Mouse (Mus musculus) embryonic fibroblast, embryonic 13.5 days (primary cell): ENCODE measurements around the gene Iglon5. TPM values are rescaled to one million over a fixed set of nuclear protein-coding genes. Genes with fewer than 3 reads are reported as not detected.

Experiments
- H3K27ac ChIP-seq: 2 replicates; pipeline ENCODE4 v1.5.1; 2012; ENCODE audit warnings: low read length, control low read depth, inconsistent platforms; ENCODE audit not compliant: insufficient read depth
- H3K4me1 ChIP-seq: 2 replicates; pipeline ENCODE4 v1.6.1; 2011; ENCODE audit warnings: low read length; ENCODE audit not compliant: control insufficient read depth, insufficient read depth
- H3K4me3 ChIP-seq: 2 replicates; pipeline ENCODE4 v1.5.1; 2011; ENCODE audit warnings: mild to moderate bottlenecking, control low read depth, low read length; ENCODE audit not compliant: insufficient read depth
- CTCF ChIP-seq: IDR thresholded peaks from 2 replicates; pipeline ENCODE4 v1.5.1; 2011; ENCODE audit warnings: mild to moderate bottlenecking, control low read depth, low read length, moderate library complexity, borderline replicate concordance; ENCODE audit not compliant: insufficient read depth
- POLR2A ChIP-seq: IDR thresholded peaks from 2 replicates; pipeline ENCODE4 v1.6.1; 2011; ENCODE audit warnings: low read depth, mild to moderate bottlenecking, control low read depth, low read length, moderate library complexity
- polyA plus RNA-seq: library from polyadenylated mRNA; stranded (reverse); fragments of >200 nt; gene quantifications from 2 replicates; pipeline ENCODE4 v1.2.4, GENCODE M21; 2011; ENCODE audit warnings: low read depth; ENCODE audit not compliant: missing spikeins, insufficient read length

Gene Iglon5
- polyA plus RNA-seq, result 19.4 and 23.7 TPM in 2 replicates

DNA sequence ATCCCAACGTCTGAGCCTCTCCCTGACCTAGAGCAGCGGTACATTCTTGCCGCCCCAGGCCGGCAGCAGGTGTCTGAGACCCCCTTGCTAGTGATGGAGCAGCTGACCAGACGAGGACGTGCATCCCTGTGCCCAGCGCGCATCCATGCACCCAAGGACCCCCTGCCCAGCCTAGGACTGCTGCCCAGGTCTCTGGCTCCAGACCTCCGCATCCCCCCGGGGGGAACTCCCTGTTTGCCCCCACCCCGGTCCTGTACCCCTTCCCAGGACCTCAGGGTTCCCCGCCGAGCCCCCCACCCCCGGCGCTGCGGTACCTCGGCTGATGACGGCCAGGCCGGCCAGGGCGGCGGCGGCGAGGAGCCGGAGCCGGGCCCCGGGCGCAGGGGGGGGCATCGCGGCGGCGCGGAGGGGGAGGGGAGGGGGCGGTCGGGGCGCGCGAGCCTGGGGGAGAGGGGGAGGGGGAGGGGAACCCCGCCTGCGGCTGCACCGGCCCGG, at the start of gene Iglon5:
Iglon5 (minus strand) TSS at position 445 of the 495 bp plus-strand sequence.
- peaks cover 3% of the 10 kb centered on the region; the same call in 1 of the 2 replicates for H3K4me1 ChIP-seq
- no peak within 1 kb of the TSS for H3K27ac ChIP-seq
- peak within 1 kb of the TSS; percentile 37 for H3K4me3 ChIP-seq
- TF ChIP-seq POLR2A (no peak), CTCF (no peak)

GRCm38 (mm10) chr7:43538524-43538923, 48.6 kb upstream of the Iglon5 start:
- Histone ChIP-seq H3K4me3 (no peak overlapping the region), H3K4me1 (no peaks in the 10 kb centered on the region), H3K27ac (no peak overlapping the region)
- no peak for TF ChIP-seq CTCF
- no peak for TF ChIP-seq POLR2A

- Histone ChIP-seq H3K4me3 (no peak overlapping the region), H3K27ac (no peak overlapping the region), H3K4me1 (no peaks in the 10 kb centered on the region)
- TF ChIP-seq CTCF, result no peak
- TF ChIP-seq POLR2A, result no peak
These were observed 43.1 kb upstream of the Iglon5 start for GRCm38 (mm10) chr7:43532936-43533505.

DNA sequence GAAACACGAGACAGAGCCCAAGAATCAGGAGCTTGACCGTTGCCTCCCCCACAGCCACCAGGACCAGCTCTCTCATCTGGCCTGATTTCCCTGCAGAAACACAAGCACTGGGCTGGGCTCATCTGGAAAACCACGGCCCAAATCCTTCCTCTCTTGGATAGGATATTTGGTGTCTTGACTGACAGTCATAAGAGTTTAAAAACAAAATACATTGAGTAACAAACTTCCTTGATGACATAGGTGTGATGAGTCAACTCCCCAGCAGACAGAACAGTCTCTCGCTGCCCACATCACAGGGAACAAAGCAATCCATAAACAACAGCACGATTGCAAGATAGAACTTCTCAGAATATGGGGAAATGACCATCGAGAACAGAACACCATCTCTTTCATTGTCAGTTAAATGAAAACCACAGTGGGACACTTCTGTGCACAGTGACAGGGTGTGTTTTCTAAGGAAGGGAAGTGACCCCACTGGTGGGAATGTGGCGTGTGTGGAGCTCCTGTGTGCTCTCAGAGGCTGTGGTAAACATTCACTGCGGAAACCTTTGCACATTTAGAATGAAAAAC, 40.4 kb upstream of the Iglon5 start:
- H3K27ac ChIP-seq, result no peak overlapping the region
- TF ChIP-seq CTCF, result no peak
- no peak for TF ChIP-seq POLR2A

GRCm38 (mm10) chr7:43525313-43525712, 35.4 kb upstream of the Iglon5 start:
- H3K4me3 ChIP-seq, result no peak overlapping the region
- TF ChIP-seq POLR2A (no peak), CTCF (peak; percentile 38; the same call in 1 of the 2 replicates)
- H3K4me1 ChIP-seq, result no peaks in the 10 kb centered on the region
- no peak overlapping the region for H3K27ac ChIP-seq

More for the DNA sequence above, 40.4 kb upstream of the Iglon5 start:
- no peak overlapping the region for H3K4me3 ChIP-seq
- no peaks in the 10 kb centered on the region for H3K4me1 ChIP-seq

GRCm38 (mm10) chr7:43522776-43523175, 32.9 kb upstream of the Iglon5 start:
- Histone ChIP-seq H3K4me1 (no peaks in the 10 kb centered on the region), H3K27ac (no peak overlapping the region), H3K4me3 (no peak overlapping the region)
- TF ChIP-seq CTCF, result no peak
- no peak for TF ChIP-seq POLR2A

GRCm38 (mm10) chr7:43518341-43518740, 28.5 kb upstream of the Iglon5 start:
- Histone ChIP-seq H3K4me3 (no peak overlapping the region), H3K27ac (no peak overlapping the region), H3K4me1 (no peaks in the 10 kb centered on the region)
- no peak for TF ChIP-seq CTCF
- no peak for TF ChIP-seq POLR2A

DNA sequence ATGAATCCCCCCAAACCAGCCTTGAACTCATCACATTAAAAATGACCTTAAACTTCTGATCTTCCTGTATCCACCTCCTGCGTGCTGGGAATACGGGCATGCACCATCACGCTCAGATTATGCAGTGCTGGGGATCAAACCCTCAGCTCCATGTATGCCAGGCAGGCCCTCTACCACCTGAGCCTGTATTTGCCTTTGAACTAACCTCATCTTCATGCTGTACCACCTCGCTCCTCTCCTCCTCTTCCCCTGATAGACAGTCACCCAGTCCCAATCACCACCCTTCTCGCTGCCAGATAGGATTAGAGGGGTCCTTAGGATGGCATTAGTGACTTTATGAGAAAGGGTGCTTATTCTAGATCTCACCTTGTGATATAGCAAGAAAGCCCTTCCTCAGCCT, 25.2 kb upstream of the Iglon5 start:
- TF ChIP-seq POLR2A (no peak), CTCF (no peak)
- H3K4me1 ChIP-seq, result no peaks in the 10 kb centered on the region
- no peak overlapping the region for H3K27ac ChIP-seq
- H3K4me3 ChIP-seq, result no peak overlapping the region

DNA sequence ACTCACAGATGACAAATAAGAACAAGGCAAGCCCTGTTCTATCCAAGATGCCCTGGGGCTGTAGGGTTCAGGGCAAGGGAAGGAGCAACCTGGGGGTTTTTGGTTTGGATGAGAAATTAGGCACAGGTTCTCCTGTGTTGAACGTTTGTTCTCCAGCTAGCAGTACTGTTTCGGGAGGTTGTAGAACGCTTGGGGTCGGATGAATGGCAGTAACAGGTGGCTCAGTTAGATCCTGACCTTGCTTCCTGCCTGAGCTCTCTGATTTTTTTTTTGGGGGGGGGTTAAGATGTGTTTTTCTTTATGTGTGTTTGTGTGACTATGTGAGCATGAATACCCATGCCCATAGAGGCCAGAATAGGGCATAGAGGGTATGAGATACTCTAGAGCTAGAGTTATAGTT, 22.6 kb upstream of the Iglon5 start:
- no peak for TF ChIP-seq CTCF
- TF ChIP-seq POLR2A, result no peak
- H3K27ac ChIP-seq, result no peak overlapping the region
- H3K4me3 ChIP-seq, result no peak overlapping the region
- H3K4me1 ChIP-seq, result no peaks in the 10 kb centered on the region

DNA sequence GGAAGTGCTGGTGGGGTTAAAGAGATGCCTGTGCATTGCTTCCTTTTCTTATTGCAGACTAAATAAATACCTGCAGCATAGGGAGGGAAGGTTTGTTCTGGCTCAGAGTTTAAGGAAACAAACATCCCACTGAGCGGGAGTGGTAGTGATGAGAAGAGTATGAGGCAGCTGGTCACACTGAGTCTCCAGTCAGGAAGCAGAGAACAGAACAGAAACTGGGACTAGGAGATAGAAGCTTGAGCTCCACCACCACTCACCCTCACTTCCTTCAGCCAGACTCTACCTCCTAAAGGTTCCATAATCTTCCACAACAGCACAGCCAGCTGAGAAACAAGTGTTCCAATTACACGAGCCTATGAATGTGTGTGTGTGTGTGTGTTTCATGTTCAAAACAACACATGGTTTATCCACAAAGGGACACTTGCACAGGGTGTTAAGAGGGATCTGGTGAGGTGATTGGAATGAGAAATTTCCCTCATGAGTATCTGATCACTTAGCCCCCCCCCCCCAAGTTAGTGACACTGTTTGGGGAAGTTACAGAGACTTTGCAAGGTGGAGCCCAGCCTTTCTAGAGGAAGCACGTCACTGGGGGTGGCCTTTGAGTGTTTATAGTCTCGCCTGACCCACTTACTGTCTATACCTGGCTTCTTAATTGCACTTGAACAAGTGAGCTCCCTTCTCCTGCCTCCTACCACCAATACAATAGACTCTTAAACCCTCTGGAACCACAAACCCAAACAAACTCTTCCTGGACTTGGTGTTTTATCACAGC, 22.0 kb upstream of the Iglon5 start:
- TF ChIP-seq CTCF, result no peak
- TF ChIP-seq POLR2A, result no peak
- Histone ChIP-seq H3K4me1 (no peaks in the 10 kb centered on the region), H3K4me3 (no peak overlapping the region), H3K27ac (no peak overlapping the region)
